Mouse (Mus musculus) splenic B cell, adult 2 months (primary cell): Measurements from ENCODE around the gene Ifrd2.

ENCODE experiments used
- DNase-seq: peaks from one replicate; pipeline ENCODE4 v3.0.0-alpha.2; 2011; ENCODE audit warnings: low read depth, low spot score
- H3K27me3 ChIP-seq: 2 replicates; pipeline ENCODE4 v1.6.1; 2012; ENCODE audit warnings: mild to moderate bottlenecking, low read length, moderate library complexity, mixed read lengths; ENCODE audit not compliant: control insufficient read depth, poor library complexity, insufficient read depth, severe bottlenecking
- H3K36me3 ChIP-seq: 2 replicates; pipeline ENCODE4 v1.6.1; 2012; ENCODE audit warnings: mild to moderate bottlenecking, low read length, moderate library complexity, mixed read lengths; ENCODE audit not compliant: control insufficient read depth, poor library complexity, insufficient read depth, severe bottlenecking

Ifrd2 gene

DNA sequence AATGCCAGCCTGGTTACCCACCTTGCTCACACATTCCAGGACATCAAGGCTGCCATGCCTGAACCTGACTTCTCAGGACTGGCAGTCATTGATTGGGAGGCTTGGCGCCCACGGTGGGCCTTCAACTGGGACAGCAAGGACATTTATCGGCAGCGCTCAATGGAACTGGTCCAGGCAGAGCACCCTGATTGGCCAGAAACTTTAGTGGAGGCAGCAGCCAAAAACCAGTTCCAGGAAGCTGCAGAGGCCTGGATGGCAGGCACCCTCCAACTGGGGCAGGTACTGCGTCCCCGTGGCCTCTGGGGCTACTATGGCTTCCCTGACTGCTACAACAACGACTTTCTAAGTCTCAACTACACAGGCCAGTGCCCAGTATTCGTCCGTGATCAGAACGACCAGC lies 9.6 kb upstream of the Ifrd2 start:
- Histone ChIP-seq H3K27me3 (no peaks in the 10 kb centered on the region), H3K36me3 (no peaks in the 10 kb centered on the region)
- no peak for DNase-seq

DNA sequence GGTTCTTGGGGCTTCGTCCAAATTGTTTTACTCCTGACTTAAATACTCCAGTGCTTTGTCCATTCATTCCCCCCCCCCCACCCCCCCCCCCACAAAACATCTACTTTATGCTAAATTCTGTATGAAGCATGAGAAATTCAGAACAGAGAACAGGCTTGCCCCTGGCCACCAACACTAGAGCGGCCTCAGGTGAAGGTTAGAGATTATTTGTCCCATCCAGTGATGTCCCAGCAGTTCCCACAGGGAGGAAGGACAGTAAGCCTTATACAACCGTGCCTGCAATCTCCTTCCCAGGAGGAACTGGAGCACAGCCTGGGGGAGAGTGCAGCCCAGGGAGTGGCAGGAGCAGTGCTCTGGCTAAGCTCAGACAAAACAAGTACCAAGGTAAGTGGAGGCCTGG lies 8.9 kb upstream of the Ifrd2 start, which contains the start of gene Naa80:
TSS of gene Naa80 (plus strand) at position 301 of the 400 bp plus-strand sequence.
- Histone ChIP-seq H3K27me3 (no peaks in the 10 kb centered on the region), H3K36me3 (no peaks in the 10 kb centered on the region)
- no peak for DNase-seq

DNA sequence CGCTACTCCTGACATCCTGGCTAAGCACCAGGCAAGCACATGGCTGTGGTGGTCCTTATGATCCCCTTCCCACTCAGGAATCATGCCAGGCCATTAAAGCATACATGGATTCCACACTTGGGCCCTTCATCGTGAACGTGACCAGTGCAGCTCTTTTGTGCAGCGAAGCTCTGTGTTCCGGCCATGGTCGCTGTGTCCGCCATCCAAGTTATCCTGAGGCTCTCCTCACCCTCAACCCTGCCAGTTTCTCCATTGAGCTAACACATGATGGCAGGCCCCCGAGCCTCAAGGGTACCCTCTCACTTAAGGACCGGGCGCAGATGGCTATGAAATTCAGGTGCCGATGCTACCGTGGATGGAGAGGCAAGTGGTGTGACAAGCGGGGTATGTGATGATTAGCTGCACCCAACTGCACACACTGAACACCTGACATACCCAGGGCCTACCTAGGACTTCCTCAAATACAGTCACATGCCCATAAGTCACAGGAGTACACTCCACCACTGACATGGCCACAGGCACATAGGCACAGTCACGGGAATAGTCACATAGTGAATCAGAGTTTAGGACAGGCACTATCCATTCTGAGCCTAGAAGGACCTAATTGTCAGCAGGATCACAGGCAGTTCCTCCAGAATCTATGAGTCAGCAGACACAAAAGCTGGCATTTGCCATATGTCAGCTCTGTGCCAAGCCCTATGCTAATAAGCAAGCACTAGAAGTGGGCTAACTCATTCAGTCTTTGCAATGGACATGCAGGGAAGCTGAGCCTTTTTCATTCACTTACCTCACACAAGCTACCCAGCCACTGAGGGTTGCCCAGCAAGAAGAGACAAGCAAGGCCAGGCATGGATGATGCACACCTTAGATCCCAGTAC lies 8.2 kb upstream of the Ifrd2 start:
- Histone ChIP-seq H3K27me3 (no peaks in the 10 kb centered on the region), H3K36me3 (no peaks in the 10 kb centered on the region)
- DNase-seq = peak; percentile 72

DNA sequence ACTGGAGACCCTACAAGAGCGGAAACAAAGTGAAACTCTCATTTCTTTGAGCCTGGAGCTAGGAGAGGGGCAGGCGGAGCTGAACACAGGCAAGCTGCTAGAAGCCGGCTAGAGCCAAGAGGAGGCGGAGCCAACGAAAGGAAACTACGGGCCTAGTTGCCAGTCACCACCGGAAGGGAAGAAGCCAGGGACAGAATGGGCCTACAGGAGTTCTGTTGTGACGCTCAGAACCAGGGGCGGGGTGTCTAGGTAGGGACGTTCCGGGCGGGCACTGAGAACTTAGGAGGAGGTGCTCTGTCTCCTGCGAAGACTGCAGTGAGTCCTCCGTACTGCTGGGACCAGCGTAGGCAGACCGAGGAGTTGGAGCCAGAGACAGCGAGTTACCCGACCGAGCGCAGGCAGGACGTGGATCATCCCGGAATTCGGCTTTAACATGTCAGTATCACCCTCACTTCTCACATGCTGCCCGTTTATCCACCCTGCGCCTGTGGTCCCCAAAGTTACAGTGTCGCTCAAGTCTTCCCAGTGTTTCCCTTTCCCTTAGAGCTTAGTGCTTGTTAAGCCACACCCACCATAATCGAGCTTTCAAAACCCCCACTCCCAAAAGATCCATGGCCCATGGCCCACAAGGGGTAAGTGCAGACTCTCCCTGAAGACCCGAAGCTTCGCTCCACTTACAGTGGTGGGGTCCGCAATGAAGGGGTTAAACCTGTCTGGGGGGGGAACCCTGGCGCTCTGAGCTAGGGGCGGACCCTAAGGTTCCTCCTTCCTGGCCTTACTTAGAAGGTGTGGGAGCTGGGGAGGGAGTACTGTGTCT lies 6.7 kb upstream of the Ifrd2 start, which contains the start of gene Hyal3:
TSS of gene Hyal3 (plus strand) at position 318 of the 817 bp plus-strand sequence.
- Histone ChIP-seq H3K27me3 (no peaks in the 10 kb centered on the region), H3K36me3 (no peaks in the 10 kb centered on the region)
- peak; percentile 82 for DNase-seq

DNA sequence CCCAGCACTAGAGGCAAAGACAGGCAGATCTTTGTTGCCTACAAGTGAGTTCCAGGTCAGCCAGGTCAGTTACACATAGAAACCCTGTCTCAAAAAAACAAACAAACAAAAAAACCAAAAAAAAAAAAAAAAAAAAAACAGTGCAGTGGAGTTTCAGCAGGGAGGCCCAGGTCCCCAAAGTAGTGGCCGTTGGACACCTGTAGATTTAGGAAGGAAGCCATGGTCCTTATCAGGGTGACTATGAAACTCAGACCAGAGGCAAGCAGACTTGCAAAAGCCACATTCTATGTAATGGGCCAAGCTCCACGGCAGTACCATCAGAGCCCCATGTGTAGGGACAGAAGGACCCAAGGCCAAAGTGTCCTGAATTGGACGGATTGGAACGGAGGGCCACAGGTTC lies 5.9 kb upstream of the Ifrd2 start:
- Histone ChIP-seq H3K36me3 (no peaks in the 10 kb centered on the region), H3K27me3 (no peaks in the 10 kb centered on the region)
- no peak for DNase-seq

DNA sequence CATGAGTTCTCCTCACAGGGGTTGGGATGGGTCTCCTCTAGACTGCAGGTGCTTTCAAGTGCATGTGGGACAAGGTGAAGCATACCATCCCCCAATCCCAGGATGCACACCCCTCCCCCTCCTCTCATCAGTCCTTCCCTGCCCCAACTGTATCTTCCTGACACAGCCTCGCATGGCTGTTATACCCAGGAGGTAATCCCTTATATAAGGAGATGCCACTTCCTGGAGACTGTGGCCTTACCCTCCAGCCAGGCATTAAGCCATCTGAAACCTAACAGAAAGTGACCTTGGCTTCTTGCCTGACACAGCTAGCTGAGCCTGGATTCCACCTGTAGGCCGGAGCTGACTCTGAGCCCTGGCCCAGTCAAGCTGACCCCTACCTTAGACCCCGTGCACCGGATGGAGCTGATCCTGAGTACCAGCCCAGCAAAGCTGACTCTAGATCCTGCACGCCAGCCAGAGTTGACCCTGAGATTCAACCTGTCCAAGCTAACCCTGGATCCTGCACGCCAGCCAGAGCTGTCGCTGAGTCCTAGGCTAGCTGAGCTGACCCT lies 4.9 kb upstream of the Ifrd2 start:
- Histone ChIP-seq H3K27me3 (no peaks in the 10 kb centered on the region), H3K36me3 (no peaks in the 10 kb centered on the region)
- no peak for DNase-seq

DNA sequence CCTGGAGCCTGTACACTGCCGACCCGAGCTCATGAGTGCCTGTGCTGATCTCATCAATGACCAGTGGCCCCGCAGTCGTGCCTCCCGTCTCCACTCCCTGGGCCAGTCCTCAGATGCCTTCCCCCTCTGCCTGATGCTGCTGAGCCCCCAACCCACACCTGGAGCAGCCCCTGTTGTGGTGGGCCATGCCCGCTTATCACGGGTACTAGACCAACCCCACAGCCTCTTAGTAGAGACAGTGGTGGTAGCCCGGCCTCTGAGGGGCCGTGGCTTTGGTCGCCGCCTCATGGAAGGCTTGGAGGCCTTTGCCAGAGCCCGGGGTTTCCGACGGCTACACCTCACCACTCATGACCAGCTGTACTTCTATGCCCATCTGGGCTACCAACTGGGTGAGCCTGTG lies 4.3 kb upstream of the Ifrd2 start:
- Histone ChIP-seq H3K36me3 (no peaks in the 10 kb centered on the region), H3K27me3 (no peaks in the 10 kb centered on the region)
- no peak for DNase-seq

DNA sequence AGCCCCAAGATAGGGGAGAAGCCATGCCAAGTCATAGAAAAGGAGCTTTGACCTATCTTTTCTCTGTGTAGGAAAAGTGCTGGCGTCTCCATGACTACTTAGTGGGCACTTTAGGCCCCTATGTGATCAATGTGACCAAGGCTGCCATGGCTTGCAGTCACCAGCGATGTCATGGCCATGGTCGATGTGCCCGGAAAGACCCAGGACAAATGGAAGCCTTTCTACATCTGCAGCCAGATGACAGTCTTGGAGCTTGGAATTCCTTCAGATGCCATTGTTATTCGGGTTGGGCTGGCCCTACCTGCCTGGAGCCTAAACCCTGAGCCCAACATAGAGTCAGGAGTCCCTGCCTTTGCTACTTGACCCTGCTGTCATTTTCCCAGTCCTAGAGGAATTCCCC lies 938 bp upstream of the Ifrd2 start:
- Histone ChIP-seq H3K27me3 (no peaks in the 10 kb centered on the region), H3K36me3 (peaks cover 6% of the 10 kb centered on the region; the same call in 1 of the 2 replicates)
- DNase-seq = no peak

DNA sequence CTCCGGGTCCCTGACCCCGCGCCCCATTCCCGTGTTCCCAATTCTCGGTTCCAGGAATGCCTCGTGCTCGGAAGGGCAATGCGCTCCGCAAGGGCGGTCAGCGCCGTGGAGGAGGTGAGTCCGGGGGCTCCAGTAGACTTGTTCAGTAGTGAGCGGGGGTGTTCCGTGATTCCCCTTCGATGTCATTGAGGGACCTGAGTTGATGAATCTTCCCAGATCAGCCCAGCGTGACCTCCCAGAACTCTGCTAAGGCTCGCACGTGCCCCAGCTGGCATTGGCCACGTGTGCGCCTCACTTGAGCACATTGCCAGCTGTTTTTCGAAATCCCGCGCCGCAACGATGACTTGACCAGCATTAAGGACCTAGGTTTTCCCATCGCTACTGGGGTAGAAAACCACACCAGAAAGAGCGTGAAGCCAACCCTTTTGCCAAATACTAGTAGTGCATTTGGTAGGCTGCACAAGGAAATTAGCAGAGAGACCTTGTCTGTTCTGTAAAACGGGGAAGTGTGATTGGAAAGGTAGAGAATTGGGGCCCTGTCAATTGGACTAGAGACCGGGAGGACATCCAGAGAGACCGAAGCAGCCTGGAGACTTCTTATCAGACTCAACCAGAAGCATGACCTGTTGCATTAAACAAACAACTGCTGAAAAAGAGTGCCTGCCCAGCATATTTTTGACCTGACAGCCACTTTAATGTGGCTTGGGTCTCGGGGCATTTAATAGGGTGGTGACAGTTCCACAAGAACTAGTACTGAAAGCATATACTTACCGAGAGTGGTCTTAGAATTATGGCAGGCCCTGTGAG lies 594 bp downstream of the Ifrd2 start:
- Histone ChIP-seq H3K36me3 (peaks cover 8% of the 10 kb centered on the region), H3K27me3 (no peaks in the 10 kb centered on the region)
- DNase-seq = no peak

DNA sequence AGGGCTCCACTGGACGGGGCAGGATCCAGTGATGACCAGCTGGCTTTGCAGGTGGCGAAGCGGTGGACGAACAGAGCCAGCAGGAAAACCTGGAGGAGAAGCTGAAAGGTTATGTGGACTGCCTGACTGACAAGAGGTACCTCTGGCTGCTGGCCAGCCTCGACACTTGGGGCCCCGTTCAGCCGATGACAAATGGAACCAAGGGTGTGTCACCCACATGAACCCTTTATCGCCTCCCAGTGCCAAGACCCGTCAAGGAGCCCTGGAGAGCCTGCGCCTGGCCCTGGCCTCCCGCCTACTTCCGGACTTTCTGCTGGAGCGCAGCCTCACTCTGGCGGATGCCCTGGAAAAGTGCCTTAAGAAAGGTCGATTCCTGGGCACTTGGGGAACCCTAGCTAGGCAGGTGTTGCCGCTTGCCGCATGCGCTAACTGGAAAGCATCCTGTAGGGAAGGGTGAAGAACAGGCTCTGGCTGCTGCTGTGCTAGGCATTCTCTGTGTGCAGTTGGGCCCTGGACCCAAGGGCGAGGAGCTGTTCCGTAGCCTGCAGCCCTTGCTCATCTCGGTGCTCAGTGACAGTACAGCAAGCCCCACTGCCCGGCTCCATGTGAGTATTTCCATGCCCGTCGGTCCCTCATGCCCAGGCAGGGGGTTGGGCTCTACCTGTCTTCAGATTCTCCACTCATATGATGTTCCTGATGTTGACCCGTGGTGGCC lies 2.8 kb downstream of the Ifrd2 start:
- no peak for DNase-seq
- peaks cover 11% of the 10 kb centered on the region for H3K36me3 ChIP-seq
- H3K27me3 ChIP-seq = no peaks in the 10 kb centered on the region

DNA sequence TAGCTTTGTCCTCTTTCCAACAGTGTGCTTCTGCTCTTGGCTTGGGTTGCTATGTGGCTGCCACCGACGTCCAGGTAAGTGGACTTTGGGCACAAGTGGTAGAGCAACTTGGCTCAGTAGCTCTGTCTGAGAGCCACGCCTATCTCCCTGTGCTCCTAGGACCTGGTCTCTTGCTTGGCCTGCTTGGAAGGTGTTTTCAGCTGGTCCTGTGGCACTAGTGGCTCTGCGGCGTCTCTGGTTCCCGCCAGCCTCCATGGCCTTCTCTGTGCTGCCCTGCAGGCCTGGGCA lies 3.3 kb downstream of the Ifrd2 start:
- Histone ChIP-seq H3K36me3 (peaks cover 11% of the 10 kb centered on the region), H3K27me3 (no peaks in the 10 kb centered on the region)
- DNase-seq = no peak

DNA sequence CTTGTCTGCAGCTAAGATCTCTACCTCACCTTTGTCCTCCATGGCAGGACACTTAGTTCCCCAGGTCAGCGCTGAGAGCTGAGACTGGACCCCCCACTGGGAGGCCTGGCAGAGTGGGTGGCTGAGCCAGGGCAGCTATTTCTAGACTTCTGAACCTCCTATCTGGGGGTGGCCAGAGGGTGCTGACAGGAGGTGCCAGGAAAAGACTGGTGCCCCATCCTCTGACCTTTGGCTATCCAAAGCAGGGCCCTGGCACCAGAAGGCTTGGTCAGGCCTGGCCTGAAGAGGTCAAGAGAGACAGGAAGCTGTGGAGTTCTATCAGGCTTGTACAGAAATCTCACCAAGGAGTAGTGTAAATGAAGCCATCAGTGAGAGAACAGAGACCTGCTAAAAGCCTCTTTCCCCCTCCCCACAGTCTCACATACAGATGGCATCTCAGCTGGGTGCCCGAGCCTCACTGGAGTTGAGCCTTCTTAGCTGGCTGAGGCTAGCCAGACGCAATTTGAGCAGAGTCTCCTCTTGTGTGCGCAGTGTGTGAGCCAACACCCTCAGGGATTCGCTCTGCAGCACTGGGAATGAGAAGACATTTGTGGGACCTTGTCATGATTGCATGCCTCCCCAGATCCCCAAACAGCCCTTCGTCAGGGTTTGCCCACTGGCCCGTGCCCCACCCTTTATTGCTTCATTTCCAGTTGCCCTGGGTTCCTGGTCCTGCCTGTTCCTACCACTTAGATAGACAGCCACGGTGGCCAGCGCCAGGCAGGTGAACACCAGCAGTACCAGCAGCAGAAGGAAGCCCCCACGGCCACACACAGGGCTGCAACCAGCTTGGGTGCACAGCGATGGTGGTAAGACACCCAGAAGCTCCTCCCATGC lies 5.9 kb downstream of the Ifrd2 start:
- H3K27me3 ChIP-seq = no peaks in the 10 kb centered on the region
- DNase-seq = no peak
- peaks cover 11% of the 10 kb centered on the region for H3K36me3 ChIP-seq

DNA sequence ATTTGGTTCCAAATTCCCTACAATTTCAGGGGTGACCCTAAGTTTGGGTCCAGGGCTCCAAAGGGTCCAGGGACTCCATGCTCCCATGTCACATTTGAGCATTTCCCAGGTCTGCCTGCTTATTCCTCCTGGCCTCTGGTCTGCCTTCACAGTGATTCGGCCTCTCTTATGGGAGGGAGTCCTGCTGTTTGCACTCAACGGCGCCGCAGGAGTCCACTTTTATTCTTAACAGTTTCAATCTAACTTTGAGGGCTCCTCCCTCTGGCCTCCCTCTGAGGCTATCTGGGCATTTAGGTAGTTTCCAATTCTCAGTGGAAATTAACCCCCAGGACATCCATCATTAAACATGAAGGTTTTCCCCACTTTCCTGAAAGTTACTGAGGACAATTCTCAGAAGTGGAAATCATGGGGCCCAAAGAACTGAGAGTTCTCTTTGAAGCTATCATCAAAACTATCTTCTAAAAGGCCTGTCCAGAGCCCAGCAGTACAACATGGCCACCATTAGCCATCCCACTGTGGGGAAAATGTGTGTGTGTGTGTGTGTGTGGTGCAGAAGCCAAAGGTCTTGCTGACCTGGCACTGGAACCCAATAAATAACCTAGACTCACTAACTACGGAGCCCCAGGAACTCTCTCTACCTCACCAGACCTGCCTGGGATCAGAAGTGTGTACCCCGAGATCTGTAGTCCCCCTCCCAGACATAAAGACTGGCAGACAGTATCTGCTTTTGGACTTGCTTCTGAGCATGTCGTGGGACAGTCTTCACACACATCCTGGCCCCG lies 7.0 kb downstream of the Ifrd2 start:
- peaks cover 11% of the 10 kb centered on the region for H3K36me3 ChIP-seq
- DNase-seq = no peak
- no peaks in the 10 kb centered on the region for H3K27me3 ChIP-seq
